10 mouse cellular contexts compared by ENCODE assay signal in the genomic region with DNA sequence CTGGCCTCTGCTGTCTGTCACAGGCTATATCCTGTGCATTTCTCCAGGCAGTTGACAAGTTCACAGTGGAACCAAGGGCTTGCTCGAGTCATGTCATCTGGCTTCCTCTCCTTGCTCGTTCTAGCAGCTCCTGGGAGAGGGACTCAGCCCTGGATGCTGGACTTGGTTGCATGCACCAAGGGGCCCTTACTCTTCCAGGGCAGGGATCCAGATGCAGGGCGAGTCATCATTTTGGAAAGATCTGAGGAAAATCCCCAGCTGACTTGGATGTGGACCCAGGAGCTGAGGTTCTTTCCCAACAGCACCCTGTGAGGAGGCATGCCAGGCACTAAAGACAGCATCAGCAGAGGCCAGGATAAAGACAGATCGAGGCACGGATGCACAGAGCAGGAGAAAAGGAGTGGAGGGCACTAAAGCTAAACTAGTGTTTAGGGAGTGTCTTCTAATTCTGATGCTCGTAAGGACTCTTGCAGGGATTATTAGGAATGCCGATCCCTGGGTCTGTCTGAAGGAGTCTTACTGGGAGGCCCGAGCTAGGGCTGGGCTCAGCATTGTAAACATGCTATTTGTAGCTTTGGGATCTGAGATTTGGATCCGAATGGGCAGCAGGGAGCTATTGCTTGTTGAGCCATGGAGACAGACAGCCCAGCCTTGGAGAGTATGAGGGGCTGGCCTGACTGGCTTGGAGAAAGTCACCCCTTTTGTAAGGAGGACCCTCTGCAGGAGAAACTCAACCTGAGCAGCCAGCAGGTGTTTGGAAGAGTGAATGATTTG.
DNase-seq lines count a peak whose midpoint lies in the region; ATAC-seq and TF ChIP-seq lines count a peak whose summit lies in the region.
"Had no signal": no experiment of that assay in that cellular context is flagged by ENCODE, and none has a peak within 500 bp of the region (broad histone marks: within the 10 kb centered on the region; RNA-seq: fewer than 3 reads in every experiment).

No protein-coding gene starts in this region.

- WGBS in heart, embryonic 11.5 days (ENCODE audit: insufficient replicate concordance): 43% methylated on average over 9 of the region's 9 CpGs
- WGBS in lung, postnatal 0 days: 32% methylated on average over 9 of the region's 9 CpGs
- 40% methylated on average over 9 of the region's 9 CpGs for WGBS in neural tube, embryonic 15.5 days

- TF ChIP-seq CTCF in lung, postnatal 0 days (IDR thresholded peaks at IDR 0.05): no peak

- peak overlapping the region; percentile 6; the same call in 1 of the 2 replicates for H3K4me2 ChIP-seq in heart, embryonic 11.5 days
- 0 out of 2 replicates have a peak overlapping the region, but pooled peaks have one; percentile 11 for H3K4me2 ChIP-seq in lung, postnatal 0 days (replicated peaks; ENCODE audit: low read depth, low read length)
- H3K4me2 ChIP-seq in neural tube, embryonic 15.5 days: no peak overlapping the region

- peak overlapping the region; percentile 44; the same call in 1 of the 2 replicates for H3K9ac ChIP-seq in heart, embryonic 11.5 days (ENCODE audit: low read depth, low read length)
- H3K9ac ChIP-seq in lung, postnatal 0 days (replicated peaks; ENCODE audit: low read depth): no peak overlapping the region
- no peak overlapping the region for H3K9ac ChIP-seq in neural tube, embryonic 15.5 days (replicated peaks)

- peak; percentile 54 for DNase-seq in adrenal gland, postnatal 10 days
- no peak for DNase-seq in adrenal gland, adult 8-10 months
- DNase-seq in brain, adult 2 months (ENCODE audit: low read depth, low spot score): peak; percentile 29
- DNase-seq in lung, postnatal 0 days (ENCODE audit: low spot score): peak; percentile 46
- DNase-seq in left cerebral cortex, postnatal 36 days (ENCODE audit: low spot score in 2 of 2): no peak
- DNase-seq in cerebellum, adult 11-12 months: no peak
- DNase-seq: cerebellum, adult 18-20 months had no signal

- H3K27me3 ChIP-seq in heart, embryonic 11.5 days (ENCODE audit: control insufficient read depth, insufficient read depth, low read length): no peaks in the 10 kb centered on the region
- no peaks in the 10 kb centered on the region for H3K27me3 ChIP-seq in lung, postnatal 0 days (replicated peaks; ENCODE audit: insufficient read depth, low read length)
- no peaks in the 10 kb centered on the region for H3K27me3 ChIP-seq in neural tube, embryonic 15.5 days (replicated peaks)

- TF ChIP-seq EP300 in lung, postnatal 0 days (IDR thresholded peaks at IDR 0.05): no peak

- peaks cover 83% of the 10 kb centered on the region for H3K4me1 ChIP-seq in heart, embryonic 11.5 days (ENCODE audit: control insufficient read depth, insufficient read depth, low read length)
- peaks cover 75% of the 10 kb centered on the region for H3K4me1 ChIP-seq in lung, postnatal 0 days (ENCODE audit: insufficient read depth, low read depth, low read length)
- H3K4me1 ChIP-seq in neural tube, embryonic 15.5 days: peaks cover 42% of the 10 kb centered on the region

- no peaks in the 10 kb centered on the region for H3K9me3 ChIP-seq in heart, embryonic 11.5 days (replicated peaks; ENCODE audit: control insufficient read depth, low read length)
- no peaks in the 10 kb centered on the region for H3K9me3 ChIP-seq in lung, postnatal 0 days (ENCODE audit: low read length)
- H3K9me3 ChIP-seq in neural tube, embryonic 15.5 days (replicated peaks): no peaks in the 10 kb centered on the region

- H3K27ac ChIP-seq in heart, embryonic 11.5 days (ENCODE audit: low read depth, low read length): peak overlapping the region; percentile 38; the same call in 1 of the 2 replicates
- H3K27ac ChIP-seq in lung, postnatal 0 days (ENCODE audit: low read length): peak overlapping the region; percentile 52
- H3K27ac ChIP-seq in neural tube, embryonic 15.5 days (replicated peaks): no peak overlapping the region
- H3K27ac ChIP-seq: left cerebral cortex, adult 2 months had no signal

- H3K4me3 ChIP-seq in heart, embryonic 11.5 days (ENCODE audit: low read depth, low read length): no peak overlapping the region
- no peak overlapping the region for H3K4me3 ChIP-seq in lung, postnatal 0 days (ENCODE audit: low read depth, low read length)
- H3K4me3 ChIP-seq in neural tube, embryonic 15.5 days (replicated peaks): no peak overlapping the region
- H3K4me3 ChIP-seq: left cerebral cortex, adult 2 months had no signal

- ATAC-seq in heart, embryonic 11.5 days (replicated peaks; ENCODE audit: insufficient number of reproducible peaks, low FRiP score, low TSS enrichment): no peak
- no peak for ATAC-seq in lung, postnatal 0 days
- no peak for ATAC-seq in neural tube, embryonic 15.5 days (ENCODE audit: low FRiP score)

- intact Hi-C loops in left cerebral cortex, postnatal 36 days (cut with DNase I): no loop called here

- H3K36me3 ChIP-seq in heart, embryonic 11.5 days (ENCODE audit: control insufficient read depth, insufficient read depth, low read length): peaks cover 3% of the 10 kb centered on the region; the same call in 1 of the 2 replicates
- H3K36me3 ChIP-seq in lung, postnatal 0 days (ENCODE audit: insufficient read depth, low read length): peaks cover 28% of the 10 kb centered on the region
- H3K36me3 ChIP-seq in neural tube, embryonic 15.5 days: no peaks in the 10 kb centered on the region

Comparison
In these comparisons a context has a peak if more than half of its experiments do, and no peak if none do; other contexts are left out.
1. DNase-seq: peak in adrenal gland, postnatal 10 days (single experiment), brain, adult 2 months (single experiment) and lung, postnatal 0 days (single experiment); none in adrenal gland, adult 8-10 months (single experiment), left cerebral cortex, postnatal 36 days (0 of 2) and cerebellum, adult 11-12 months (single experiment).